Comparison of ENCODE assay signal across 10 mouse cellular contexts in genomic region chr8:127118373-127118861, GRCm38 (mm10). TPM values are rescaled to one million over a fixed set of nuclear protein-coding genes. Genes with fewer than 3 reads are reported as not detected.
DNase-seq lines count a peak whose midpoint lies in the region; ATAC-seq and TF ChIP-seq lines count a peak whose summit lies in the region.
"Had no signal": no experiment of that assay in that cellular context is flagged by ENCODE, and none has a peak within 500 bp of the region (broad histone marks: within the 10 kb centered on the region; RNA-seq: fewer than 3 reads in every experiment).

No protein-coding gene starts in this region.

- H3K4me1 ChIP-seq in hindbrain, embryonic 16.5 days (ENCODE audit: control insufficient read depth, insufficient read depth, low read depth, low read length): peaks cover 11% of the 10 kb centered on the region
- no peaks in the 10 kb centered on the region for H3K4me1 ChIP-seq in hindbrain, embryonic 11.5 days (replicated peaks; ENCODE audit: control insufficient read depth, insufficient read depth, low read length)
- peaks cover 49% of the 10 kb centered on the region for H3K4me1 ChIP-seq in embryonic facial prominence, embryonic 13.5 days

- H3K4me2 ChIP-seq in hindbrain, embryonic 16.5 days (ENCODE audit: low read length): no peak overlapping the region
- no peak overlapping the region for H3K4me2 ChIP-seq in hindbrain, embryonic 11.5 days (replicated peaks; ENCODE audit: low read depth, low read length)
- H3K4me2 ChIP-seq in embryonic facial prominence, embryonic 13.5 days: no peak overlapping the region

- peak; percentile 70 for ATAC-seq in hindbrain, embryonic 16.5 days
- no peak for ATAC-seq in hindbrain, embryonic 11.5 days (ENCODE audit: low FRiP score)
- ATAC-seq in embryonic facial prominence, embryonic 13.5 days (ENCODE audit: insufficient number of reproducible peaks, insufficient read depth, low FRiP score, low TSS enrichment, low read depth): 0 out of 2 replicates have a peak, but pooled peaks have one; percentile 37
- ATAC-seq in megakaryocyte-erythroid progenitor cell, adult 5-6 weeks (replicated peaks; ENCODE audit: low FRiP score, low TSS enrichment, poor library complexity, severe bottlenecking): no peak

- H3K4me3 ChIP-seq in hindbrain, embryonic 16.5 days (ENCODE audit: low read length): no peak overlapping the region
- H3K4me3 ChIP-seq in hindbrain, embryonic 11.5 days (ENCODE audit: low read depth, low read length): no peak overlapping the region
- no peak overlapping the region for H3K4me3 ChIP-seq in embryonic facial prominence, embryonic 13.5 days
- H3K4me3 ChIP-seq in gastrocnemius, adult 2 months: peak overlapping the region; percentile 59

- DNase-seq in hindbrain, embryonic 11.5 days (ENCODE audit: low spot score): no peak
- peak; percentile 88 for DNase-seq in gastrocnemius, adult 2 months
- peak; percentile 60 for DNase-seq in heart, postnatal 4 days
- no peak for DNase-seq in embryo, embryonic 9.5 days (ENCODE audit: extremely low spot score)
- DNase-seq: kidney, adult 18-20 months had no signal

- H3K9ac ChIP-seq in hindbrain, embryonic 16.5 days (ENCODE audit: low read depth, low read length): no peak overlapping the region
- no peak overlapping the region for H3K9ac ChIP-seq in hindbrain, embryonic 11.5 days (ENCODE audit: low read depth, low read length)
- H3K9ac ChIP-seq in embryonic facial prominence, embryonic 13.5 days: no peak overlapping the region
- H3K9ac ChIP-seq: liver, embryonic 14.5 days had no signal

- no peaks in the 10 kb centered on the region for H3K9me3 ChIP-seq in hindbrain, embryonic 16.5 days (ENCODE audit: control insufficient read depth, low read length)
- no peaks in the 10 kb centered on the region for H3K9me3 ChIP-seq in hindbrain, embryonic 11.5 days (ENCODE audit: control insufficient read depth, low read length)
- no peaks in the 10 kb centered on the region for H3K9me3 ChIP-seq in embryonic facial prominence, embryonic 13.5 days

- H3K27me3 ChIP-seq in hindbrain, embryonic 16.5 days (replicated peaks; ENCODE audit: control insufficient read depth, insufficient read depth, low read length): no peaks in the 10 kb centered on the region
- H3K27me3 ChIP-seq in hindbrain, embryonic 11.5 days (ENCODE audit: control insufficient read depth, insufficient read depth, low read length): no peaks in the 10 kb centered on the region
- H3K27me3 ChIP-seq in embryonic facial prominence, embryonic 13.5 days: no peaks in the 10 kb centered on the region

- 51% methylated on average over 11 of the region's 11 CpGs for WGBS in hindbrain, embryonic 16.5 days
- 79% methylated on average over 11 of the region's 11 CpGs for WGBS in hindbrain, embryonic 11.5 days
- WGBS in embryonic facial prominence, embryonic 13.5 days: 67% methylated on average over 11 of the region's 11 CpGs

- H3K27ac ChIP-seq in hindbrain, embryonic 16.5 days (ENCODE audit: low read depth, low read length): no peak overlapping the region
- H3K27ac ChIP-seq in hindbrain, embryonic 11.5 days (ENCODE audit: low read depth, low read length): no peak overlapping the region
- no peak overlapping the region for H3K27ac ChIP-seq in embryonic facial prominence, embryonic 13.5 days
- H3K27ac ChIP-seq in gastrocnemius, adult 2 months: peak overlapping the region; percentile 79
- H3K27ac ChIP-seq: liver, embryonic 14.5 days had no signal

- intact Hi-C loops in gastrocnemius, adult 2 months (cut with DNase I): no loop called here

- no peaks in the 10 kb centered on the region for H3K36me3 ChIP-seq in hindbrain, embryonic 16.5 days (ENCODE audit: control insufficient read depth, insufficient read depth, low read length)
- H3K36me3 ChIP-seq in hindbrain, embryonic 11.5 days (ENCODE audit: control insufficient read depth, insufficient read depth, low read length): no peaks in the 10 kb centered on the region
- no peaks in the 10 kb centered on the region for H3K36me3 ChIP-seq in embryonic facial prominence, embryonic 13.5 days

- no peak for TF ChIP-seq CTCF in gastrocnemius, adult 2 months (IDR thresholded peaks at IDR 0.05)

RNA-seq across cellular contexts. Expression of gene Pard3, which starts 54.7 kb away (rescaled TPM):
- polyA plus RNA-seq in hindbrain, embryonic 16.5 days (2015; fragmentation: Nextera tagmentation; extraction: Ambion mirVana): 12.1 and 14.3 TPM in 2 replicates
- 30.9 and 31.5 TPM in 2 replicates for polyA plus RNA-seq in hindbrain, embryonic 11.5 days (2014; fragmentation: Nextera tagmentation; extraction: Ambion mirVana)
- 35.6 and 36.4 TPM in 2 replicates for polyA plus RNA-seq in embryonic facial prominence, embryonic 13.5 days (2015; fragmentation: Nextera tagmentation; extraction: Ambion mirVana)
- 10 to 100 TPM; 29.8 to 30.2 TPM for total RNA-seq in gastrocnemius, adult 2 months (2021)
- total RNA-seq in heart, postnatal 4 days (2021): 10 to 100 TPM; 41.0 to 42.0 TPM
- not detected in 2 replicates for total RNA-seq in megakaryocyte-erythroid progenitor cell, adult 5-6 weeks (2014; fragmentation: Nextera tagmentation)
- total RNA-seq in megakaryocyte-erythroid progenitor cell, adult 5-6 weeks (2017): not detected in 2 replicates
- total RNA-seq: common myeloid progenitor, adult 5-6 weeks had no signal

Comparison
In these comparisons a context has a peak if more than half of its experiments do, and no peak if none do; other contexts are left out.
1. ATAC-seq: peak in hindbrain, embryonic 16.5 days (single experiment) and embryonic facial prominence, embryonic 13.5 days (single experiment); none in hindbrain, embryonic 11.5 days (single experiment) and megakaryocyte-erythroid progenitor cell, adult 5-6 weeks (single experiment).
2. DNase-seq: peak in gastrocnemius, adult 2 months (single experiment) and heart, postnatal 4 days (single experiment); none in hindbrain, embryonic 11.5 days (single experiment) and embryo, embryonic 9.5 days (single experiment).
3. RNA of gene Pard3, which starts 54.7 kb away (total RNA-seq): 41.0 to 42.0 TPM in heart, postnatal 4 days and 29.8 to 30.2 TPM in gastrocnemius, adult 2 months; not detected in megakaryocyte-erythroid progenitor cell, adult 5-6 weeks; every median in the first group is over 10 times any median in the second.